Mouse (Mus musculus): ENCODE measurements at regions not wholly inside any gene's neighbourhood (a gene's known extent, or its start where the extent isn't known, plus 50 kb on each side); places are given as distances from the start of the nearest gene placed in this dataset.

DNA sequence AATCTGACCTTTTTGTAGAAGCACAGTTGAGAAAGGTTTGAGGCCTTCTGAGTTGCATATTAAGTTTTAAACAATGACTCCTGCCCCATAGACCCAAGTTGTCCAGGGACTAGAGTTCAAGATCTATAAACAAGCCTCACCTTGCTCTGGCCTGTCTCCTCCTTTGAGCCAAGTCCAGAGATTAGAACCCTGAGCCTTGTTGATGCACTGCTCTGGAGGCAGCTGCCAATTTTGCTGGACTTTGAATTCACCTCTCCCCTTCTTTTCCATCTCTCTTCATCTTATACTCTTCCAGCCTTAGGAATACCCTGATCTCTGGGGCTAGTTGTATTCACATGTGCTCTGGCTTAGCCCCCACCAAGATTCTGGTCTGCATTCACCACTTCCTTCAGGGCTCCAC lies 251.3 kb downstream of the Rnf152 start:
- TF ChIP-seq CTCF (IDR thresholded peaks at IDR 0.05), result no peak
- no peak for TF ChIP-seq EP300 (IDR thresholded peaks at IDR 0.05)
